Mouse (Mus musculus) spleen, adult 2 months (tissue): ENCODE data around the gene Cd300ld5. TPM values are rescaled to one million over a fixed set of nuclear protein-coding genes. Genes with fewer than 3 reads are reported as not detected.

Experiments used
- DNase-seq, 2 experiments: peaks; one replicate each; pipeline versions ENCODE4 v3.0.0 to v3.0.0-alpha.2; 2012 to 2021; ENCODE audit warnings: low spot score in 2 of 2, low read depth in 1 of 2
- H3K27ac ChIP-seq: fragments of 200-500 bp; 2 replicates; pipeline ENCODE4 v1.5.1; 2012; ENCODE audit warnings: low read length, inconsistent platforms; ENCODE audit not compliant: insufficient read depth
- H3K27me3 ChIP-seq: fragments of 200-500 bp; 2 replicates; pipeline ENCODE4 v1.6.1; 2012; ENCODE audit warnings: mild to moderate bottlenecking, moderate library complexity, low read length, inconsistent platforms; ENCODE audit not compliant: control insufficient read depth, insufficient read depth
- H3K36me3 ChIP-seq: fragments of 200-500 bp; 2 replicates; pipeline ENCODE4 v1.6.1; 2012; ENCODE audit warnings: mild to moderate bottlenecking, low read length, inconsistent platforms; ENCODE audit not compliant: control insufficient read depth, insufficient read depth
- H3K4me1 ChIP-seq: fragments of 200-500 bp; 2 replicates; pipeline ENCODE4 v1.6.1; 2011; ENCODE audit warnings: inconsistent platforms; ENCODE audit not compliant: control insufficient read depth, insufficient read depth, insufficient read length
- H3K4me3 ChIP-seq: fragments of 200-500 bp; 2 replicates; pipeline ENCODE4 v1.5.1; 2011; ENCODE audit warnings: mild to moderate bottlenecking, inconsistent platforms; ENCODE audit not compliant: insufficient read depth, insufficient read length; ENCODE audit errors: extremely low read depth
- CTCF ChIP-seq: fragments of 200-500 bp; IDR thresholded peaks from 2 replicates; pipeline ENCODE4 v1.5.1; 2011; ENCODE audit warnings: mild to moderate bottlenecking, inconsistent platforms; ENCODE audit not compliant: insufficient read depth, insufficient read length, insufficient replicate concordance; ENCODE audit errors: extremely low read depth
- POLR2A ChIP-seq: fragments of 200-500 bp; IDR thresholded peaks from 2 replicates; pipeline ENCODE4 v1.6.1; 2011; ENCODE audit warnings: low read depth, low read length, inconsistent platforms
- WGBS: fragments of 180-500 bp; shearing (Covaris S2); methylation state at CpG from one replicate; pipeline ENCODE4 v1.1.7; 2018; 5-methylcytosine and 5-hydroxymethylcytosine counted together
- polyA plus RNA-seq: library from polyadenylated mRNA; depleted of rRNA; stranded (reverse); fragments of >200 nt; gene quantifications from 2 replicates; pipeline ENCODE4 v1.2.3, GENCODE M21; 2012

Cd300ld5 gene
- polyA plus RNA-seq, 1 experiment, result 5.5 TPM

- H3K27ac ChIP-seq, result no peak overlapping the region
- H3K27me3 ChIP-seq, result no peaks in the 10 kb centered on the region
- TF ChIP-seq CTCF (peak; percentile 68; the same call in 1 of the 2 replicates), POLR2A (no peak)
- peak; percentile 35 to 37 for DNase-seq
- H3K4me3 ChIP-seq, result no peak overlapping the region
- no peaks in the 10 kb centered on the region for H3K4me1 ChIP-seq
- WGBS, result 28% methylated on average over 13 of the region's 13 CpGs
- no peaks in the 10 kb centered on the region for H3K36me3 ChIP-seq
These were observed 43.3 kb upstream of the Cd300ld5 start for GRCm38 (mm10) chr11:115080886-115081285.

DNA sequence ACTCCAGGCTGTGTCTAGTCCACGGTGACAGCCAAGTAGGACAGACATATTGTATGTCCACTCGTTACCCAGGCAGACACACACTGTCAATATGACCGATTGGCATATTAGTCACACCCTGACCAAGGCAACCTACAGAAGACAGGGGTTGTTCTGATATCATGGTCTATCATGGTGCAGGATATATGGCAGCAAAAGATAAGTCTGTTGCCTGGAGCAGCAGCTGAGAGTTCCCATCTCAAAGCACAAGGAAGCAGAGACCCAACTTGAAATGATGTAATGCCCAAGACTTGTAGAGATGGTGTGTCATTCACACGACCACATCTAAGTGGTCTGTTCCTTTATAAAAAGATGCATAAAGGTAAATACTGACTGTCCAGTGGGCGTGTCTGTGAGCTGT lies 41.1 kb upstream of the Cd300ld5 start:
- no peak overlapping the region for H3K4me3 ChIP-seq
- no peaks in the 10 kb centered on the region for H3K4me1 ChIP-seq
- no peak for TF ChIP-seq POLR2A
- TF ChIP-seq CTCF, result no peak
- no peaks in the 10 kb centered on the region for H3K36me3 ChIP-seq
- no peak overlapping the region for H3K27ac ChIP-seq
- WGBS, result 72% methylated on average over 5 of the region's 5 CpGs
- no peak for DNase-seq
- no peaks in the 10 kb centered on the region for H3K27me3 ChIP-seq

- DNase-seq, result no peak
- Histone ChIP-seq H3K4me1 (no peaks in the 10 kb centered on the region), H3K27ac (no peak overlapping the region), H3K36me3 (no peaks in the 10 kb centered on the region), H3K27me3 (no peaks in the 10 kb centered on the region), H3K4me3 (no peak overlapping the region)
- WGBS, result 94% methylated on average over 1 of the region's 1 CpGs
- TF ChIP-seq POLR2A (no peak), CTCF (no peak)
These were observed 39.9 kb upstream of the Cd300ld5 start for GRCm38 (mm10) chr11:115077436-115077835.

- no peaks in the 10 kb centered on the region for H3K27me3 ChIP-seq
- WGBS, result 74% methylated on average over 5 of the region's 5 CpGs
- no peak overlapping the region for H3K27ac ChIP-seq
- no peaks in the 10 kb centered on the region; the same call in 1 of the 2 replicates for H3K4me1 ChIP-seq
- TF ChIP-seq POLR2A (no peak), CTCF (no peak)
- no peak for DNase-seq
- no peaks in the 10 kb centered on the region for H3K36me3 ChIP-seq
- H3K4me3 ChIP-seq, result no peak overlapping the region
These were observed 38.3 kb upstream of the Cd300ld5 start for GRCm38 (mm10) chr11:115075859-115076258.

GRCm38 (mm10) chr11:115075407-115075806 lies 37.8 kb upstream of the Cd300ld5 start:
- no peak overlapping the region for H3K4me3 ChIP-seq
- DNase-seq, result no peak
- no peaks in the 10 kb centered on the region for H3K27me3 ChIP-seq
- 54% methylated on average over 7 of the region's 7 CpGs for WGBS
- no peaks in the 10 kb centered on the region for H3K36me3 ChIP-seq
- no peak overlapping the region for H3K27ac ChIP-seq
- H3K4me1 ChIP-seq, result no peaks in the 10 kb centered on the region; the same call in 1 of the 2 replicates
- TF ChIP-seq CTCF (no peak), POLR2A (no peak)

DNA sequence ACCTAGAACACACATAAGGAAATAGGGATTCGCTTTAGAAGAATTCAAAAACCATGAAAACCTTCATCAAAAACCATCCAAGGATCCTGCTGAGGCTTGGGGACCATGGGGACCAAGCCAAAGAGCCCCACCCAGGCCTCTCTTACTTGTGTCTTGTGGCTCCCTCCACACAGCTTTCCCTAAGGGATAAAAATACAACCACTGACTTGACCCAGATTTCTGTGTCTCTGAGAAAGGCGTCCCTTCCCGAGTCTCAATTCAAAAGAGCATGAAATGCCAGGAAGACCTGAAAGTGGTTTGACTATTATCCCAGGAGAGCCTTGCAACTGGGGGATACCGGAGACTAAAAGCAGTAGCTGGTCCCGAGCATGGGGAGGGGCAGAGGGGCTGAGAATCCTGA lies 35.4 kb upstream of the Cd300ld5 start:
- WGBS, result 80% methylated on average over 5 of the region's 5 CpGs

GRCm38 (mm10) chr11:115071631-115072294 lies 34.2 kb upstream of the Cd300ld5 start:
- H3K27me3 ChIP-seq, result no peaks in the 10 kb centered on the region
- no peak for DNase-seq
- no peaks in the 10 kb centered on the region for H3K36me3 ChIP-seq
- H3K4me1 ChIP-seq, result no peaks in the 10 kb centered on the region; the same call in 1 of the 2 replicates
- TF ChIP-seq POLR2A, result no peak
- no peak for TF ChIP-seq CTCF
- no peak overlapping the region for H3K27ac ChIP-seq
- H3K4me3 ChIP-seq, result no peak overlapping the region
- 12% methylated on average over 14 of the region's 14 CpGs for WGBS

More for the DNA sequence above, 35.4 kb upstream of the Cd300ld5 start:
- DNase-seq, result no peak
- Histone ChIP-seq H3K4me1 (no peaks in the 10 kb centered on the region; the same call in 1 of the 2 replicates), H3K4me3 (no peak overlapping the region), H3K27me3 (no peaks in the 10 kb centered on the region), H3K36me3 (no peaks in the 10 kb centered on the region), H3K27ac (no peak overlapping the region)
- no peak for TF ChIP-seq POLR2A
- TF ChIP-seq CTCF, result no peak
